Mouse (Mus musculus): ENCODE data around the gene Mrps10.

Gene Mrps10

DNA sequence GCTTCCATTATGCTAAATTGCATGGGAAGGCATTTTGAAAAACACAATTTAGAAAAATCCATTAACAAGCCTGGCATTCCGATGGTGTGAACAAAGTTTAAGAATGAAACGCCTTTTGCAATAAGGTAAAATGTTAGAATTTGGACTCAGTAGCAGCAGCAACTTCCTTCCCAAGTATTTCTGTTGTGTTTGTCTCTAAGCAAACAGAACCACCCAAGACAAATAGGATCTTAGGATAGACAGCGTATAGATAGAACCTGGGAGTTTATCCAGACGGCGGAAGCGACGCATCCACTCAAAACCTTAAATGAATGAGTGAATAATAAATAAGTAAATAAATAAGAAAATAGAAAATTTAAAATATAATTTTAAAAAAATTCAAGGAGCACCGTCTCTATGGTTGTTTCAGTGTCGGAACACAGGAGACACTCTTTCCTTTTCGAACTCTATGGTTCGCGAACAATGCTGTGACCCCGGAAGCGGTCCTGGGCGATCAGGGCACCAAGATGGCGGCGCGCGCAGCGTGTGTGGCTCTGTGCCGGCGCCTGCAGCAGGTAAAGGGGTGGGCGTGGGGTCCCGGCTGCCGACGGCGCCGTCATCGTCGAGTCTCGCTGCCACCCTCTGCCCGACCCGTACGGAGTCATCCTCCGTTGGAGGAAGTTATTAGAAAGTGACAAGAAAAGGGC is at the start of gene Mrps10:
Gene Mrps10, plus strand, starts transcription at position 487 of the 686 bp plus-strand sequence.
- DNase-seq (ENCODE audit: low spot score) = peak; percentile 91

DNA sequence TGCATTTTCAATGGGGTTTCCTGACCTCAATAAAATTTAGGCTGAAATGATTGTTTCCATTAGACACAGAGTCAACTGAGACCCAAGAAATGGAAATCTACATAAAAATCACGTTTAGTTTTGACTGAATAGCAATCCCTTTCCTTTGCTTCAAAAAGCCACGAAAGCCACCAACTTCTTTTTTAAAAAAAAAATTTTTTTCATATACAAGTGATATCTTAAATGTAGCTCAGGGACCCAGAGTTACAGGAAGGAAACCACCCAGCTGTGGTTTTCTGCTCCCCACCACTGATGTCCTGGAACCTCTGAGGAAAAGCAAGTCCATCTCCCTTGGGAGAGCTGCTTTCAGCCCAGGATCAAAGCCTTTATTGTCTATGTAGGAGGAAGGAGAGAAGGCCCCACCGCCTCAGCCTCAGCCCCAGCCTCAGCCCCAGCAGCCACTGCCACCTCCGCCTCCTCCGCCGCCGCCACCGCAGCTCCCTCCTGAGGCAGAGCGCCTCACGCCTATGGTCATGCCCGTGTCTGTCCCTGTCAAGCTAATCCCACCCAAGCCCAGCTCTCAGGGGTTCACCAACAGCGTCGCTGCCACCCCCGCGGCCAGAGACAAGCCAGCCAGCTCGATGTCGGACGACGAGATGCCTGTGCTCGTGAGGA is 49.6 kb upstream of the Mrps10 start:
- no peak for DNase-seq (ENCODE audit: low spot score)

DNA sequence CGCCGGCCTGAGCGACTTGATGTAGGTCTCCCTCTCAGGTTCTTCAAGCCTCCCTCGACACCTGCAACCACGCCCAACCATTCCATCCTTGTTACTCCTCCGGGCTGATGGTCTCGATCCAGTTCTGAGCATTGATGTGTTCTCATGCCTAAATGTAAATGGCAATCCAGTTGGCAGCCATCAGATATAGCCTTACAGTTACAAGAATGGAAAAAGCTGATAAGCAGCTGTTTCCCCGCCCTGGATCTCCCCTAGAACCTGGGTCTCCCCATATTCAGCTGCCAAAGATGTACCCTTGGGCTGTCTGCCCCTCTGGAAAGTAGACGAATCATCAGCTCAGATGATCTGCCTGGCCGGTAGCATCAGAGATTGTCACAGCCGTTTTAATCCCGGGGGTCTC is 48.9 kb upstream of the Mrps10 start:
- DNase-seq (ENCODE audit: low spot score) = no peak

DNA sequence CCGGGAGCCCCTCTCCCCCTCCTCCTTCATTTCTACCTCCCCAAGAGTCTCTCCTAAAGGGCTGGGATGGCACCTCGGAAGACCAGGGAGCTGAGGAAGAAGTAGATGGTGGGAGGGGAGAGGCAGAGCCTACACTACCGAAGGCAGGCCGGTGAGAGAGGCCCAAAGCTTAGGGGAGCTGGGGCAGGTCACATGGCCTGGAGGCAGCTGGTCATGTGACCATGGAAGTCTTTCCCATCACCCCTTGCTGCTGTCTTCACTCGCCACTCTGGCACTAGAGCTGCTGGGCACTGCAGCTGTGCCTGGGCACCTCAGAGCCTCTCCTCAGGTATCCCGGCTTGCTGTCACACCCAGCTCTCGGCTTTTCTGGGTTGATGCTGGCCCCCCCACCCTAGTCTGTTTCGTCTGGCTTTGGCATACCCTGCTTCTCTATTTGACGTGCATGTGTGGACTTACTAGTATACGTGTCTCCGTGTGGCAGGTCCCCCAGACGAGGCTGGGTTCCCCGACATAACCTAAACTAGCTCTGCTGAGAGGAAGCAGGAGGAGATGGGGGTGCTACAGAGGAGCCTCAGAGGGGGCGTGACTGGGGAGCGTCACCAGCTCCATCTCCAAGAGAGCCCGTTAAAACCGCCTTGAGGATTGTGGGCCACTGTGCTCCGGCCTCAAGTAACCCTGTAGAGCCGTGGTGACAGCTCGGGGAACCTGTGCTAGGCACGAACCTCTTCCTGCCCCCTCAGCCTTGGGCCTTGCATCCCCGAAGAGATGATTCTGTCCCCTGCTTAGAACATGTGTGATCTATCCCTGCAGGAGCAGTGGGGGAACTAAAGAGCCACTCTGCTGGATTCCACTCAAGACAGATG is 46.3 kb upstream of the Mrps10 start:
- DNase-seq (ENCODE audit: low spot score) = no peak

DNA sequence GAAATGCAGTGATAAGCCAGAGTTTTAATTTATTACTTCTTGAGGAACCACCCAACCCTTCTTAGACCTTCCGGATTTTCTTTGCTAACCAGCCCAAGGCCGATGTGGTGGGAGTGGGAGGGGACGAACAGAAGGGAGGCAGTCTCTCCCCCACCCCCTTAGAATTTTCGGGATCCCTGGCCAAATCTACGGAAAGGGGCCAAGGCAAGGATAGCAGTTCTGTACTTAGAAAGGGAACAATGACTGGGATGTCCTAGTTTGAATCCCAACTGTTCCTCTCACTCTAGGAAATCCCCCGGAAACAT is 45.7 kb upstream of the Mrps10 start:
- DNase-seq (ENCODE audit: low spot score) = no peak

DNA sequence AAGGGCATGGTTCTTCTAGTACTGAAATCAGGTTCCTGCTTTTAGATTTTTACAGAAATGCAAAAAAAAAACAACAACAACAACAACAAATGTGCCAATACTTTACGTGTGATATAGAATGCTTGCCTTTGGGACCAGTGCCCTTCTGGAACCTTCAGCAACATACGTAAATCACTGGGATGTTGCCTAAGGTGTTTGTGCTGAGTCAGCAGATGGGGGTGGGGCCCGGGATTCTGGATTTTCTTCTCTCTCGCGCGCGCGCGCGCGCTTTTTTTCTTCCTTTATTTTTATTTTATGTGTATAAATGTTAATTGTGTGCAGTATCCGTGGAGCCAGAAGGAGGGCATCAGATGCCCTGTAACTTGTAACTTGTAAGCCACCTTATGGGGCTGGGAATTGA is 41.1 kb upstream of the Mrps10 start:
- DNase-seq (ENCODE audit: low spot score) = no peak

DNA sequence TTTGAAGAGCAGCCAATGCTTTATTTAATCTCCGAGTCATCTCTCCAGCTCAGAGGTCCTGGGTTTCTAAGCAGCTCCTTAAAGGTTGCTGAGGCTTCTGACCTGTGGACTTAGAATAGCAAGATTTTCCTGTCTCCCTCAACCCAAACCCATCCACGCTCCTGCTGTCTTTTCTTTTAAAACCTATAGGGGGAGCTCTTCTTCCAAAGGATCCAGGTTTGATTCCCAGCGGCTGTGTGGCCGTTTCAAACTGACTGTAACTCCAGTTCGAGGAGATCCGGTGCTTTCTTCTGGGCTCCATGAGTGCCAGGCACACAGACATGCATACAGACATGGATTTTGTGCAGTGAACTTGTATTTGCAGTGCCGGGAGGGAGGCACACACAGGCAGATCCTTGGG is 40.7 kb upstream of the Mrps10 start:
- DNase-seq (ENCODE audit: low spot score) = no peak

DNA sequence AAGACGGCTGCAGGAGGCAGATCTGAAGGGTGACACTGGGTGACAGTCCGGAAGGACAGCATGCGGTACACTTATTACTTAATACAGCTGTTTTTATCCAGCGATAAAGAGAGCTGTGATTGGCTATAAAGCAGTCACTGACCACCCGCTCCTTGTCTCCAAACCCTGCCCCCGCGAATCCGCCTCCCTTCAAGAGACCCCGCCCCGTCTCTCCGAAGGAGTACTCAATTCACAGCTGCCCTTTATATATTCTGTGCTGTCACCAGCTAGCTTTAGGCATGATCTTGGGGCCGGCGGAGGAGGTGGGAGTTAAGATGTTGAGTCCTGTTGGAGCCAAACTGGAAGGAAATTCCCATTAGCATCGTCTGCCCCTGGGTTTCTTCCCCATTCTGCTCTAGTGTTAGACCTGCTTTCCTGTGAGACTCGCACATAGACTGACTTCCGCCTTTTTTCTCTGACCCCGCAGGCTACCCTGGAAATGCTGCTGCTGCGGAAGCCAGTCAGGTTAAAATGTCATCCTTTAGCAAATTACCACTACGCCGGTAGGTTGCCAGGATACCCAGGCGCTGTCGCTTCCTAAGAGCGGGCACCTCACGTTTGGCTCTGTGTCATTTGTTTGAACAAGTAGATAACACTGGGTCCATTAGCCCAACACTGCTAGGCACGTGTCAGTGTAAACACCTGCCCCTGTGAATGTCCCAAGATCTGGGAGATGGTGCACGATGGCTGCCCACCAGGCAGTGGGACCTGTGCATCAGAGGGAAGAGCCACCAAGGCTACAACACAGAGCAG is 39.9 kb upstream of the Mrps10 start:
- DNase-seq (ENCODE audit: low spot score) = no peak

DNA sequence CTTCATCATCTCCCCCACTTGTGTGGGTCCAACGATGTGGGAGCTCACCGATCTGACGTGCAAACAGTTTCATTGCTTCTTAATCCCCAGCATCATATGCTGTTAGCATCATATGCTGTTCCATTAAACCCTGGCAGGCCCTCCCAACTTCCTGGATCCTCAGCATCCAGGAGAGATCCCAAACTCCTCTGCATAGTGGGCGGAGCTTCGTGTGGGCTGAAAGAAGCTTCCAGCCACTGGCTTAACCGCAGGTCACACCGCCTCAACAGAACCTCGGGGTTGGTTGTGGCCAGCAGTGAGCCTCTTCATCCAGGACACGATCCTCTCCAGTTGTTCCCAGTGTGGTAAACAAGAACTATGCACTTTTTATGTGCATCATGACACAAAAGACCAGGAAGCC is 38.1 kb upstream of the Mrps10 start:
- no peak for DNase-seq (ENCODE audit: low spot score)

DNA sequence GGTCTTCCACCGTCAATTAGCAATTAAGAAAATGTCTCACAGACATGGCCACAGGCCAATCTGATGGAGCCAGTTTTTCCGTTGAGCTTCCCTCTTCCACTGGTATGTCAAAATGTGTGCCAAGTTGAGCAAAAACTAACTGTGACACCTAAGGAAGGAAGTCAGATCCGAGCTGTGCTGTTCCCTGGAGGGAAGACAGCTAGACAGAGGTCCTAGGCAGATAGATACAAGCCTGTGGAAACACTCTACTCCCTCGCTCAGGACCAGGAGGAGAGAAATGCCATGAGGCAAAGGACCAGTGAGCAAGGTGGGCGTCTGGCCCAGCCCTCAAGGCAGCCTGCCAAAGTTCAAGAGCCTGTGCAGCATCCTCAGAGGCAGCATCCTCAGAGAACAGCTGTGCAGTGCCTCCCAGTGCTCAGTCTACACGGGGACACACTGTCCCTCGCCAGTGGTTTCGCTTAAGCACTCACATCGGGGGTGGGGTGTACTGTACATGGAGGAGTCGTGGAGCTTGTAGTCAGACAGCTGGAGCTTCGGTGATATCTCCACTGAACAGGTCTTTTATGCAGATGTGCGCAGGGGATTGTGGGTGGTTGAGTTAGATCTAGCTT is 36.6 kb upstream of the Mrps10 start:
- peak; percentile 15 for DNase-seq (ENCODE audit: low spot score)

DNA sequence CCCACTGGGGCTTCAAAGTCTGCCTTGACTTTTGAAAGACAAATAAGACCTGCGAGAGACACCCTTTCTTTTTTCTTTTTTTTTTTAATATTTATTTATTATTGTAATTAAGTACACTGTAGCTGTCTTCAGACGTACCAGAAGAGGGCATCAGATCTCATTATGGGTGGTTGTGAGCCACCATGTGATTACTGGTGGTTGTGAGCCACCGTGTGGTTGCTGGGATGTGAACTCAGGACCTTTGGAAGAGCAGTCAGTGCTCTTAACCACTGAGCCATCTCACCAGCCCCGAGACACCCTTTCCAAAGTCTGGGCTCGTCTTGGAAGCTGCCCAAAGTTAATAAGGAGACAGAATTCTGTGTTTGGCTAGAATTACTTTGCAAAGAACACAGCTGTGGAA is 36.0 kb upstream of the Mrps10 start:
- peak; percentile 8 for DNase-seq (ENCODE audit: low spot score)

DNA sequence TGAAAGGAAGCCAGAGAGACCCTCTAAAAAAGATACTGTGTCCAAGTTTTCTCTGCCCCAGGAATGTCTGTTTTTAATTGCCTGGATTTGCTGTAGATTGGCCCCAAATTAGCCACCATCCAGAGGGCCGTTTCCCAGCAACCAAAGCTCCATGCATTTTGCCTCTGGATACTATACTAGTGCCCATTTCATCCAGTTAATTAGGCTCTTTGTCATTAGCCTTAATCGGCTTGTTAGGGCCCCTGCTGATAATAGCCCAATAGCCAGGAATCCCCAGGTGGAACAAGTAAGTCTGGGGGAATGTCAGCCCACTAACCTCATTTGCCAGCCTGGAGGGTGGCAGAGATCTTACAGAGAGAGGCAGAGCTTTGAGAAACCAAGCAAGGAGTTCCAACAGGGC is 35.3 kb upstream of the Mrps10 start:
- no peak for DNase-seq (ENCODE audit: low spot score)

DNA sequence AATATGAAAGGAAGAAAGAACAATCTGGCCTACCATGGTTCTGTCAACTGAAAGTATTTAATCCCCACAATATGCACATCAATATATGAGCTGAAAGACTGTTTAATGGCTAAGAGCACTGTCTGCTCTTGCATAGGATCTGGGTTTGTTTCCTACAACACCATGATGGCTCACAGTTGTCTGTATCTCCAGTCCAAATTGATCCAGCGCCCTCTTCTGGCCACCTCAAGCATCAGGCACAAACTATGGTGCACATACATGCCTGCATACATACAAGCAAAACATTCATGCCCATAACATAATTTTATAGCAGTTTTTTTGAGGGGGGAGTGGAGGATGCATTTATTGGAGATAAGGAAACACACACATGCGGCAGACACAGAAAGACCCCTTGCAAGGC is 25.6 kb upstream of the Mrps10 start:
- DNase-seq (ENCODE audit: low spot score) = no peak

DNA sequence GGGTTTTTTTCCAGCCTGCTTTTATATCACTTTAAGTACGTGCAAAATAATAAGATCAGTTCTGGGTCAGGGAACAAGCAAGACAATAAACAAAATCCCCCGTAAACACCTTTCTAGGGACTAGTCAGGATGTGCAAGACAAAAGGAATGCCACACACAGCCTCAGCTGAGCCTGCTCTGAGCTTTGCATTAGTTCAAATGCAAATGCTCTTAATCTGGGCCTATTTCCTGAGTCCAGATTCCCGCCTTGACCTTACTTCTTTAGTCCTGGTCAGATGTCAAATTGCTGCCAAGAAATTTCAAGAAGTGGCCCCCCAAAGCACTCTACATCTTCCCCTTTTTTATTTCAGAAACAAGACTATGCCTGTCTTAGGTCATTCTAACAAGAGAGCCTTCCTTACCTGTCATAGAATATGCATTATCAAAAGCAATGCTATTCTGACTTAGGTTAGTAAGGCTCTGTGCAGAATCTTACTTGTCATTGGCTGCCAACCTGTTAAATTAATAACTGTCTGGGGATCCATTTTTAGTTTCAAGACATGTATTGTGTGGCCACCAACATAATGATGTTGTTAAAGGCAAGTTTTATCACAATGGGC is 18.9 kb upstream of the Mrps10 start:
- no peak for DNase-seq (ENCODE audit: low spot score)

DNA sequence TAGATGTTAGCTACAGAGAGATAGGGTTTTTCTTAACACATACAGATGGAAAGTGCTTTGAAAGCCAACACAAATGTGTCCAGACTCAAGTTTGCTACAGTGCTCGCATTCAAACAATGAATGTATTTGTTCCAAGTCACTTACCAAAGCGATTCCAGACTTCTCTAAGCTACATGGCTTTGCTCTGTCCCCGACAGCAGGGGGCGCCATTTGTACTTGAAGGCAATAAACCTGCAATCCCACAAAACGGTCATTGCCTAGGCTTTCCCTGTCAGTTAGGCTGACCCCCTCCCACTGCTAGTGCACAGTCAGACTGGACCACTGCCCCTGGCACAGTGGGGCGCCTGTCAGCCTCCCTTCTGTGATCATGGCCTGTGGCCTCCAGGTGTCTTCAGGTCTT is 8.7 kb upstream of the Mrps10 start:
- DNase-seq (ENCODE audit: low spot score) = peak; percentile 24

DNA sequence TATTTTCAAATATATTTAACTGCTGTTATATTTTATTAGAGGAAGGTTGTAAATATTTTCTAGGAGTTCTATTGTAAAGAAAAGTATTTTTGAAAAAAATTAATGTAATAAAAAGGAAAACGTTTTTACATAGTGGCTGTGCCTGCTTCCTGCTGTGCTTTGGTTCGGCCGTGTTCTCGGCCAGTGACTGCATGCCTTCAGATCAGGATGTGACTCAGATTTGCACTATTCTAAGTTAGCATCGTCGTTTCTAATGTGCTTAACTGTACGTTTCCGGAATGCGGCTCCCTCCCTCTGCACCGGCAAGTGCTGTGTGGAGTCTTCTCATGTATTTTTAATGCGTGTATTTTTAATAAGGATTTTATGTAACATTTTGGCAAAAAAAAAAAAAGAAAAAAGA is 7.3 kb upstream of the Mrps10 start:
- DNase-seq (ENCODE audit: low spot score) = no peak

DNA sequence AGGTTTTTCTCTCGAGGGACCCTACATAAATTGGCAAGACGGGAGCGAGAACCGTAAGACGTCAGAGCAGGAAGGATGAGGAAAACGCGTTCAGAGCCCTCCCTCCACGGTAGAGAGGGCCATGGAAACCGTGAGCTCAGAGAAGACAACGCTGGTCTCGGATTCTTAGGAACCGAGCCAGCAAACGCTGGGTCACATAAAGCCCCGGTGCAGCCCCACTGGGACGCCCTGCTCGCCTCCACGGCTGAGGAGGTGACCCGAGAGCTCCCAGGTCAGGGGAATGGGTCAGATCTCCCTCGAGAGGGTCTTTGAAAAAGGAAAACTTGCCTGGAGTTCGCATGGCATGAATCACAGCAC is 378 bp downstream of the Mrps10 start:
- no peak for DNase-seq (ENCODE audit: low spot score)

DNA sequence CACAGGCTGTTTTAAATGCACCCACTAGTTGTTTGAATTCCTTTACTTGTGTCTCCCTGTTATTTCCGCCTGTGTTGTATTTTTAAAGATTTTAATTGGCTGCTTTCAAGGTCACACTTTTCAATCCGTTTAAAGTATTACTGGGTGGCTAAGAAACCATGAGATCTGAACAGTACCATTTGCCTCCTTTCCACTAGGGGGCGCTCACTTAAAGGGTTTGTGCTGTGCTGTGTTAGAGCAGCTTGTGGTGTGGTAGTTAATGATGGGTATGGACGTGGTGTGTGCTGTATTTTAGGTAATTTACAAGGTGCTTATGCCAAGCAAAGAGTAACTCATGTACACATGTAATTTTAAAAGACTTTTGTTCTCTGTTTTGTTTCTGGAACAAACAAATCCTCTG is 2.8 kb downstream of the Mrps10 start:
- DNase-seq (ENCODE audit: low spot score) = peak; percentile 60

DNA sequence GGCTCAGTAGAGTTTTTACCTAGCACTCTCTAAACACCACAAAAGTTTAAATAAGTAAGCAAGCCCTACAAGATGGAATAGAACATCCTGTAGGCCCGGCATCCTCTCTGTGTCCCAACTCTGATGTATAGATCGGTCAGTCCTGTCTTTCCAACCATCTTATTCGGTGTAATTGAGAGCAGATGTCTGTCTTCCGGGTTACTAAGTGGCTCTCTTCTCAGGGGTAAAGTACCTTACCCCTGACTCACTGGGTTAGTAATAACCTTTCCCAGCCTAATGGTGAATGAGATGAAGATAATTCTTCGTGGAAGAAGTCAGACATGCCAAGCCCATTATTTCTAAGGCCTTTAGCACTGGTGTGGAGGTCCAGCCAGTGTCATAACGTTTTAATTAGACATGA is 5.3 kb downstream of the Mrps10 start:
- DNase-seq (ENCODE audit: low spot score) = no peak

DNA sequence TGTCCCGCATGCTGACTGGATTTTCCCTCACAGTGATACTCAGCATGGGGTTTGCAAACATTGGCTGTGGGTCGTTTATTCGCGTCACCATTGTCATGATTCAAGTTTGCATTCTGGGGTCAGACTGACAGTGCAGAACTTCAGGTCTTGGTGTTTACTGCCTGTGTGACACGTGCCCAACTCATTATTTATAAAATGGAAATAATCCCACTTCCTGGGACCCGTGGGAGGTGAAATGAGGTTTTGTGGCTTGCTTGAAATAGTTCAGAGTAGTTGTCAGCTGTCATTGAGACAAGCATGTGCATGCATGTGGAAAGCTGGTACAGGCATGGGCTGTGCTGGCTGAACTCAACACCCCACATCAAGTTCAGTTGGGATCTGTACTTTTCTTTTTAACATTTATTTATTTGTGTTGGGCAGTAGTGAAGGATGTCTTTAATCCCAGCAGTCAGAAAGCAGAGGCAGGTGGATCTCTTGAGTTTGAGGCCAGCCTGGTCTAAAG is 8.1 kb downstream of the Mrps10 start:
- no peak for DNase-seq (ENCODE audit: low spot score)

DNA sequence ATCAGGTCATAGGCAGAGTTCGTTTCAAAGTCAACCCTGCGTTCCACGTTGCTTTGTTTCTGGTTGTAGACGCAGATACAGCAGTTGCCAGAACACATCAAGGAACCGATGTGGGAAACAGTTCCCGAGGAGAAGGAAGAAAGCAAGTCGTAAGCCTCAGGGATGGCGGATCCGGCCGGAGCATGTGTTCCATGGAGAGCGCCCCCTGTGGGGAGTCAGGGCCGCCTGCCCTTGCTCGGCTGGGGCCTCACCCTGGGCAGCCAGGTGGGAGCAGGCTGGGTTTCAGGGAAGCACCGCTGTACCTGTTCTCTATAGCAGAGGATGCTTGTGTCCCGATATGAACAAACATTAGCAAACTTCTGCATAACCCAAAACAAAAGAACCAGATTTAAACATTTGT is 9.4 kb downstream of the Mrps10 start:
- DNase-seq (ENCODE audit: low spot score) = no peak

DNA sequence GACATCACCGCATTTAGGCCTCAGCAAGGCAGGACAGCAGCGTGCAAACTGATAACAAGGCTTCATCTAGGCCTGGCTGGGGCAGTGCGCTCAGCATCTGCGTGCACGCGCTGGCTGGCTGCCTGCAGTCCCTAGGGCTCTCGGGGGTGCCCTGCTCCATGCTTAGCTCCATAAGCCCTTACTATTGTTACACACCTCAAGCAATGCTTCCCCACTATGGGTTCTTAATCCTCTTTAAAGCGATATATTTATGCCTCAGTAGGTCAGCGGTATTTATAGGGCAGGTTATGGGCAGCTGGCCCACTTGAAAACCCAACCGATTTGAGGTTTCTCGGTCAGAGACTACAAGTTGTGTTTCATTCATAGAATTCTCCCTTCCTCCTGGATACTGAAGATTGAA is 13.2 kb downstream of the Mrps10 start:
- no peak for DNase-seq (ENCODE audit: low spot score)
